Mouse (Mus musculus): Measurements from ENCODE around the gene Sec16a.

Sec16a gene

DNA sequence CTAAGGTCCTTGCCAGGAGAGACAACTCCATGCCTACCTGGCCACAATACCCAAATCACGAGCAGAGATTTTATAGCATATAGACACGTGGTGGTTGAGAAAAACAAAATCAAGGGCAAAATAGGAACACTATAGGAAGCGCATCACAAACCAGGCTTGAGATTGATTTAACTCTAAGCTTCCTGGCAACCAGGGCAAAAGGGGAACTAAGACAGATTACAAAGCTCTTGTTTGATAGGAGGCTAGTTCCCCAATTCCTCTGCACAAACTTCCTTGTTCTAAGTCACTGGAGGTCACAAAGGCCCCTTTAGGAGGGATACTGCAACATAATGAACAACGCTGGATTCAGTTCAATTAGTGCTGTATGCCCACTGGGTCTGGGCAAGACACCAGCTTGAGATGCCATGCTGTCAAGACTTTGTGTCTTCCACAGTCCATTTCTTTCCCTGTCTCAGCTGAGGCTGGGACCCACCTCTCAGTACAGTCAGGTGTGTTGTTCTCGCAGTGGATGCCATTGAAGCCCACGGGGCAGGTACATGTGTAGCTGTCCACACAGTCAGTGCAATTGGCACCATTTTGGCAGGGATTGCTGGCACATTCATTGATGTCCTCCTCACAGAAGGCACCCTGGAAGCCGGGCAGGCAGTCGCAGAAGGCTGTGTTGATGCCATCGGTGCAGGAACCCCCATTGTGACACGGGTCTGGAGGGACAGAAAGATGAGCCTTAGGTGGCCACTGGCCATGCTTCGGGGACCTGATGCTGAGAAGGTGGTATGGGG lies 27.5 kb upstream of the Sec16a start:
- no peak for DNase-seq

DNA sequence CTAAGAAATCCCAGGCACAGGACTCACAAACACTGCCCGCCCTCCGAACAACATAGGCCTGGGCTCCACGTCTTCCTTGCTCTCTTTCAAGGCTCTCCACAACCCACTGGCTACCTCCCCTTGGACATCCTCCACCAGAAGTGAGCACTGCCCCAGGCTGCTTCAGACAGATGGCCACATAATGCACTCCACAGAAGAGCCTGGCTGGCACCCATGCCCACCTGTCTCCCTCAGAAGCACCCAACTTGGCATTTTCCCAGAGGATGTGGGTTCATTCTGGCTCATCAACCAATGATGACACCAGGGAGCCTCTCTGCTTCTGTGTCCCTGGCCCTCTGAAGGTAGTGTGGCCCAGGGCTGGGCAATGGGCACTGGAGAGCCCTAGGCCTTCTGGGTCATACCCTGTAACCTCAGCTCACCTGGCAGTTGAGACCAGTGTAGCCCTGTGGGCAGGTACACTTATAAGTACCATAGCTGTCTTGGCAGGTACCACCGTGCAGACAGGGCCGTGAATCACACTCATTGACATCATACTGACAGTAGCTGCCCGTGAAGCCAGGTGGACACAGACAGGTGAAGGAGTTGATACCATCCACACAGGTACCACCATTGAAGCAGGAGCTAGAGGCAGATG lies 26.8 kb upstream of the Sec16a start:
- DNase-seq, result no peak

DNA sequence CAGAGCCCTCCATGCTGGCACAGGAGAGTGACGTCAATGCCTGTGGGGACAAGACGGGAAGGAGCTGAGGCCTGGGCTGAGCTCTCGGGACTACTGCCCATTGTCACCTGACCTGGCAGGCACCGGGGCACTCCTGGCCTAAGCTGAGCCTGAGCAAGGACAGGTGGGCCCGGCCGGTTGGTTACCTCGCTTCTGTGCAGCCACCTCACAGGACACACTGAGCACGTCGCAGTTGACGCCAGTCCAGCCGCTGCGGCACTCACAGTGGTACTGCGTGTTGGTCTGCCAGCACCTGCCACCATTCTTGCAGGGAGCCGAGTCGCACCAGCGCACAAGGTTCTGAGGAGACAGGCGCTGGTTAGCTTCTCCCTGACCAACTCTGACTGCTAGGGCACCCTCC lies 26.0 kb upstream of the Sec16a start:
- no peak for DNase-seq

DNA sequence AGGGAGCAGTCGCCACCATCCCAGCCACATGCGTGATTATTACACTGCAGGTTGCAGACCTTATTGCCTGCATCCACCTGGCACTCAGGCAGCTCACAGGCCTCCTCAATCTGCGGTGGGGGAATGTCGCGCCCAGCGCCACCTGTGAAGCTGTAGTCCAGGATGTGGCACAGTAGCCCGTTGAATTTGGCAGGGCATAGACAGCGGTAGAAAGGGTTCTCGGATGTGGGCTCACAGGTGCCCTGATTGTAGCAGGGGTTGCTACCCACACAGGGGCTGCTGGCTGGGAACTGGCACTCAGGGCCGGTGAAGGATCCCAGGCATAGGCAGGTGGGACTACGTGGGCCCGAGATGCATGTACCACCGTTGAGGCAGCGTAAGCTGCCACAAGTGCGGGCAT lies 23.4 kb upstream of the Sec16a start:
- DNase-seq, result no peak

GRCm38 (mm10) chr2:26463412-26463811 lies 18.4 kb upstream of the Sec16a start:
- DNase-seq, result peak in 1 of 2 experiments; percentile 61

DNA sequence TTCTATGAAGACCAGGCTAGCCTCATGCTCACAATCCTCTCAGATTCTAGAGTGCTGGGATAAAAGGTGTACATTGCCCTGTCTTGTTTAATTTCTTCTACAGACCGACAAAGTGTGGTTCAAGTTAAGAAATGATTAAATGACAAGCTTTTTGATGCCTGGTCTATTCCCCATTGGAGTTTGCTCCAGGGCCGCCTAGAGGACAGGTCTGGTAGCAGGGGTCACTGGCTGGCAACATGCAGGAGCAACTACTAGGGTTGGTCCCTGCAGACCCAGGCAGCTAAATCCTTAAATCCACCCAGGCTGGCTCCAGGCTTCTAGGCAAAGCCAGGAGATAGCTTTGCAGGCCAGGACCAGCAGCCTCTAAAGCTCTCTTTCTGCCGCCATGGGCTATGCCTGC lies 18.0 kb upstream of the Sec16a start:
- DNase-seq, result peak; percentile 71 to 75

GRCm38 (mm10) chr2:26461667-26462066 lies 16.7 kb upstream of the Sec16a start:
- DNase-seq, result peak in 1 of 2 experiments; percentile 53

DNA sequence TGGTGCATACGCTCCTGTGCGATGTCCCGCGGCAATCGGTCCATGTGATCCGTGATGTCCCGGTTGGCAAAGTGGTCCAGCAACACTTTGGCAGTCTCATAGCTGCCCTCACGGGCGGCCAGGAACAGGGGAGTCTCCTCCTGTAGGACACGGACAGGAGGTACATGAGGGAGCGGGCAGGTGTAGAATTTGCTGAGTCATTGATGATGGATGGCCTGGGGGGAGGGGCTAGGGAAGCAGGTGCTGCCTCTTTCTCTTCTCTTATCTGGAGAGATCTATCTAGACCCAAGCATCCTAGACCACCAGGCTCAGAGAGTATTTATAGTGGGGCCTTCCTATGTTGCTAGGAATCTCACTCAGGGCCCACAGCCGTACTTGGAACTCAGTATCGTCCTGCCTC lies 15.8 kb upstream of the Sec16a start:
- no peak for DNase-seq

GRCm38 (mm10) chr2:26460097-26460646 lies 15.2 kb upstream of the Sec16a start:
- peak in 1 of 2 experiments; percentile 55 for DNase-seq

DNA sequence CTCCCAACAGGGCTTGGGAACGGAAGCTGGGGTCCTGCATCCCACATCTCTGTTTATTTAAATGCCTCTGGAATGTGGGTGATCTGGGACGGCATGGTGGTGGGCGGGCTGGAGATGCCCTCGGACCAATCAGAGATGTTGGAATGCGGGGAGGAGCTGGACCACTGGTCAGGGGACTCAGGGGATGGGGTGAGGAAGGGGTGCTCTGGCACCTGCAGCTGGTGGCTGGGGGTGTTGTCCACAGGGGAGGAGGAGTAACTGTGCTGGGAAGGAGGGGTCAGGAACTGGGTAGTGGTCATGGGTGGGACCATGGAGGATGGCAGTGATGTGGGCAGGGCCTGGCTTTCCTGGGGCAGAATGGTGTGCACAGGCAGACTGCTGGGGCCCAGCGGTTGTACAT lies 14.5 kb upstream of the Sec16a start:
- no peak for DNase-seq

DNA sequence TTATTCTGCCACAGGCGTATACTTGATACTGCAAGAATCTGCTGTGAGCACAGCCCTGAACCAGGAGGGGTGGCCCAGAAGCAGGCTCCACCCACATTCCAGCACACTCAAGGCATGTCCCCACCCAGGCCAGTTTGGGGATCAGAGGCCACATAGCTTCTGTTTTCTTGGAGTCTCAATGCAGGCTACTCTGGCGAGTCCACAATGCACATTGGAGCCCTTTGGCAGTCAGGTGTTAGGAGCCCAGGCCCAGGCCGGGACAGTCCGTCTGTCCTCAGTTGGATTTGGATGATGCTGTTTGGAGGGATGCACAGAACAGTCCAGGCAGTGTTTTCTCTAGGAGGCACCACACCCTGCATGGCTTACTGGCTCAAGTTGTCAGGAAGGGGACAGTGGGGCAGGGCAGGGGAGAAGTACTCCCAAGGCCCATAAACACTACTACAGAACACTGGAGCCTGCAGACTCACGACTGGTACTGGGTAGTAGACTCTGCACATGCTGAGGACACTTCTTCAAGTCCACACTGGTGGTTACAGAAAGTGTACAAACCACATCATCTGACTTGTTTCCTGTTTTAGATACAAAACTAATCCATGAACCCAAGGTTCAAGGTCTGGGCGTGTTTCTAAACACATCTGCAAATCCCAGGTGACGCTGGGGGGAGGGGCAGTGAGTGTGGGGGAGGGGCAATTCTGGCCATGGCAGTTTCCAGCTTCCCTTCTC lies 13.5 kb upstream of the Sec16a start:
- DNase-seq, result peak; percentile 75 to 79

DNA sequence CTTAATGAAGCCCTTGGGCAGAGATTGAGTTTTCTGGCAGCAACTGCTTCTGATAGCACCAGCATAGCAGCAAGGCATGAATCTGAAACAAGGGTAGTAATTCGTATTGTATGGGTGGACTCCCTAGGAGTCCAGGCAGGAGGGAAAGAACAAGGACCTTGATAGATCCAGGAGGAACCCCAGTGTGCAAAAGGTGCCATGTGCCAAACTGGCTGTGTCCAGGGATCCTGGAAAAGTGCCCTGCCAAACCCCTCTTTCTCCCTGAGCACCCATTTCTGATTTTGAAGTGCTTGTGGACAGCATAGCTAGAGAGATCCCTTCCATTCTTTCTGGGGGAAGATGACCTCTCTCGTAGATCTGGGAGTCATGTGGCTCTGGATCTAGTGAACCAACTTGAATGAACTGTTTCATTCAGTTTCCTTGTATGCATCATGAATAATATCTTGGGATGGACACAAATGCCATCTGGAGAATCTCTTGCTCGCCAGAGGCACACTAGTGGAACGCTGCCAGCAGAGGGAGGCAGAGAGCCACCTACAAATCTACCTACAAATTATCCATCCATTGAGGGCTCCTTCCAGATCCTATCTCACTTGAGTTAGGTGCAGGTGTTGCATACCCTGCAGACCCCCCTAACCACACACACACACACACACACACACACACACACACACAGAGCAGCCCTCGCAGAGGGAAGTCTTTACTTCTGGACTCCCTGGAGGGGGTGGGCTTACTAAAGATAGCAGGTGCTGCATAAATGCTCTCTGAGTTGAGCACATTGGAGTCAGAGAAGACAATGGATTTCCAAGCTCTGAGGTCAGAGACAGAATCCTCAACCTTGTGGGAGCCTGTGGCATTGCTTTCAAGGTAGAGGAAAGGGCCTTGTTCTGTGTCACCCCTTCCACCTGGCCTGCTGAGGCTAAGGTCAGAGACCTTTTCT lies 4.4 kb upstream of the Sec16a start:
- DNase-seq, result peak; percentile 68 to 83

GRCm38 (mm10) chr2:26447451-26447850 lies 2.4 kb upstream of the Sec16a start:
- DNase-seq, result no peak

DNA sequence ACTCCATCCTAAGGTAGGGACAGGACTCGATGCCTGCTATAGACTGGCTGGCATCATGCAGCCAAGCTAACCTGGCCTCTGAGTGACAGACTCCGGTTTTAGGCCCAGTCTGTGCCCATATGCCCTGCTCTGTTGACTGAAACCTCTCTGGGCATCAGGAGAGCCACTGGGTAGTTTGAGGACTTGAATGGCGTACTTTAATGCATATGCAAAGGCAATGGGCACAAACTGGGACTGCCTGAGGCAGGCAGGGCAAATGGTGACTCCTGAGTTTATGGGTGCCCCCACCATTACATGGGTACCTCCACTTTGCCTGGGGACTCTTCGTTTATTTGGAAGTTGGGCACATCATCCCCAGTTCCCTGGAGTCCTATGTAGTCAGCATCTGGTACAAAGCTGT lies 1.7 kb upstream of the Sec16a start:
- no peak for DNase-seq

- DNase-seq, result peak; percentile 94 to 96
These were observed 840 bp upstream of the Sec16a start for GRCm38 (mm10) chr2:26445666-26446445.

DNA sequence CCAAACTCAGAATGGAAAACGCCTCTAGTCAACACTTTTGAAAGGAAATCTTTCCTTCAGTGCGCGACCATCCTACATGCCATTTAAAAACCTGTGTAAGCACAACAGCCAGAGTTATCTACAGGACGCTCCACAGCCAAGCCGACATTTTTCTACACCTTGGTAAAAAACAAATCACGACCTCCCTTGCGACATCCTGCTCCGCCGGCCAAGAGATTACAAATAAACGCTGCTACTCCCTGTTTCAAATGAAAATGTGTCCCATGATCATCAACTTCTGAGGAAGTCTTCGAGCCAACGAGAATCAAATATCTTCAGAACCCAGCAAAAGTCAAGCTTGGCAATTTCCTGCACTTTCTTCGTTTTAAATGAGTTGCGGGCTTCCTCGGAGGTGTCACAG lies 648 bp downstream of the Sec16a start:
- DNase-seq, result no peak

- DNase-seq, result no peak
These were observed 1.1 kb downstream of the Sec16a start for GRCm38 (mm10) chr2:26443876-26444275.

- no peak for DNase-seq
These were observed 2.2 kb downstream of the Sec16a start for GRCm38 (mm10) chr2:26442843-26443242.

DNA sequence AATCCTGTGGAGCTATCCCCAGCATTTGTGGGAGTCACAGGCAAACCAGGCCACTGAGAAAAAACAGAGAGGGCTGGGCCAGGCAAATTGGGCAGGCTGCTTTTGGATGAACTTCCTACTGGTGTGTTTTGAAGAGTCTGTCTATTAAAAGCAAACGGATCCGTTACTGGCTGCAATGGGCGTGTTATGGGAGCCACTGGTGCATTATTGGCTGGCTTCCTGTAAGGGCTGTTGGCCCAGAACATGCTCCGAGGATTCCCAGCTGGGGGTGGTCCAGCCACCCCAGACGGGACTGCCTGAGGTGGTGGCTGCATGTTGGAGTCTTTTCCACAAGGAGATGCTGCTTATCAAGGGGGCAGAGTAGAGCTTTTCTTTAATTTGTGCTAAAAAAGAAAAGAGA lies 3.3 kb downstream of the Sec16a start:
- DNase-seq, result no peak

DNA sequence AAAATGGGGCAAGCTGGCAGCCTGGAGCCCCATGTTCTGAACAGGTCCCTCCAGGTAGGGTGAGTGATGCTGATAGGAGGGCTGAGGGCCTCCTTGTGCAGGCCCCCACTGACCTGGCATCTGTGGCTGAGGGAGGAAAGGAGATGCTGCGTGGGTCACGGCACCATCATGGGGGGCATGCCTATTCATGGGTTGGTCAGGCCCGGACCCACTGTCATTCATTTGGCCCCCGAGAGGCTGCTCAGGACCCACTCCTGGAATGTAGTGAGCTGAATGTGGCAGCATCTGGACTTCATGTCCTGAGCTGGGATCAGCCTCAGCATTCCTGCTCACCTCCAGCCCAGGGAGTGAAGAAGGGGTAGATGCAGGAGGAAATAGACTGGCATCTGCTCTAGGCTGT lies 3.8 kb downstream of the Sec16a start:
- DNase-seq, result no peak

- no peak for DNase-seq
These were observed 5.3 kb downstream of the Sec16a start for GRCm38 (mm10) chr2:26439671-26440070.

- no peak for DNase-seq
These were observed 6.6 kb downstream of the Sec16a start for GRCm38 (mm10) chr2:26438373-26438772.

Measured in kidney, adult 8-10 months (tissue).